Mouse (Mus musculus) brain, embryonic 14.5 days (tissue): ENCODE measurements around the gene Wfikkn2. TPM values are rescaled to one million over a fixed set of nuclear protein-coding genes. Genes with fewer than 3 reads are reported as not detected.

Experiments
- DNase-seq: peaks from one replicate; pipeline ENCODE4 v3.0.0-alpha.2; 2011; ENCODE audit warnings: low read depth
- CTCF ChIP-seq: fragments of 200-500 bp; IDR thresholded peaks from 2 replicates; pipeline ENCODE4 v1.5.1; 2012; ENCODE audit warnings: inconsistent platforms, mild to moderate bottlenecking, moderate library complexity, borderline replicate concordance; ENCODE audit not compliant: insufficient read depth, insufficient read length; ENCODE audit errors: extremely low read depth
- POLR2A ChIP-seq: fragments of 200-500 bp; IDR thresholded peaks from 2 replicates; pipeline ENCODE4 v1.6.1; 2012; ENCODE audit warnings: mild to moderate bottlenecking, inconsistent platforms, borderline replicate concordance; ENCODE audit not compliant: poor library complexity, insufficient read depth, insufficient read length, severe bottlenecking; ENCODE audit errors: extremely low read depth
- polyA plus RNA-seq: library from polyadenylated mRNA; depleted of rRNA; stranded (reverse); fragments of >200 nt; gene quantifications from 2 replicates; pipeline ENCODE4 v1.2.3, GENCODE M21; 2012

The Wfikkn2 gene
- polyA plus RNA-seq, 1 experiment = 9.4 TPM

DNA sequence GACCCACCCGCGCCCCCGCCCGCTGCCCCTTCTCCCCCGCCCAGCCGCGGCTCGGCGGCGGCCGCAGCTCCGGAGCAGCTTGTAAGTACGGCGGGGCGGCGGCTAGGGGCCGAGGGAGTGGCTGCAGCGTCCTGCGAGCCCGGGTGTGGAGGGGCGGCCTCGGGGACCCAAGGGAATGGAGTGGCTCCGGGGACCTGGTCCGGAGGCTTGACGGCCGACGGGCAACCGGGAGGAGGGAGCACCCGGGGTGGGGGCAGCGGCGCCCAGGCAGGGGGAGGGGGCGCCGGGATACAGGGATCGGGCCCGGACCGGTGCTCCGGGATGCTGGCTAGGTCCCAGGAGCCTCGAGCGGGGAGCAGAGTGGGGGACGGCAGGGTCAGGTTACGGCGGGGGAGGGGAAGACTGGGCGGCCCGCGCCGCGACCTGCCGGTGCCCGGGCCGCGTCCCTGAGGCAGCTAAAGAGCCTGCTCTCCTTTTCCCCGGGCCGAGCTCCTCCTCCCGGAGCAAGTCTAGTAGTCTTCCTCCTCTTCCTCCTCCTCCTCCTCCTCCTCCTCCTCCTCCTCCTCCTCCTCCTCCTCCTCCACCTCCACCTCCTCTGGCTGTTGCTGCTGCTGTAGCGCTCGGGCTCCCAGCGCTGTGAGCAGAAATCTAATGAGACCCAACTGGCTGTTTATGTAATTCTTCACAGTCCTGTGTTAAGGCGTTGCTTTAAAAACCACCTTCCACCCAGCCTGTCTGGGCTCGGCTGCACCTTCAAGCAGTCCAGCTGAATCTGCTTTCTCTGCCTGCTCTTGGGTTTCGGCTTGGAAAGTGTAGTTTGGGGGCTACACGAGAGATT, 33.9 kb downstream of the Wfikkn2 start:
- TF ChIP-seq POLR2A (no peak), CTCF (no peak)
- peak; percentile 79 for DNase-seq

DNA sequence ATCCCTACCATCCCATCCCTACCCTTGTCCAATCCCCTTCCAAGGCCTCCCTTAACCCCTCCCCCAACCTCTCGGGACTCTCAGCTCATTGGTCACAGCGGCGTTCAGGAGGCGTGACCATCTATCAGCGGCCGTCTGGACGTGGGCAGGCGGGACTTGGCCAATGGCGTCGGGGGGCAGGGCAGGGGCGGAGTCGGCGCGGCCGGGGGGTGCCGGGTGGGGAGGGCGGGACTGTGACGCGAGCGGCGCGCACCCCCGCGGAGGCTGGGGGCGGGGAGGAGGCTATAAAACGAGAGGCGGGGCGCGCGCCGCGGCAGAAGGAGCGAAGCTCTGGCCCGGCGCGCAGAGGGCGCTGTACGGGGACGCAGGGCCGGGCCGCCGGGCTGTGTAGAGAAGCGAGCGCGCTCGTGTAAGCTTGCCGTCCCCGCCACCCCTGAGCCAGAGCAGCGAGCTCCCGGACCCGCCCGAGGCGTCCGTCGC, 34.6 kb downstream of the Wfikkn2 start, which contains the start of gene Tob1:
Gene Tob1 (plus strand): TSS at position 331 of the 480 bp plus-strand sequence.
- peak; percentile 100 for DNase-seq
- TF ChIP-seq CTCF (no peak), POLR2A (peak; percentile 100)

DNA sequence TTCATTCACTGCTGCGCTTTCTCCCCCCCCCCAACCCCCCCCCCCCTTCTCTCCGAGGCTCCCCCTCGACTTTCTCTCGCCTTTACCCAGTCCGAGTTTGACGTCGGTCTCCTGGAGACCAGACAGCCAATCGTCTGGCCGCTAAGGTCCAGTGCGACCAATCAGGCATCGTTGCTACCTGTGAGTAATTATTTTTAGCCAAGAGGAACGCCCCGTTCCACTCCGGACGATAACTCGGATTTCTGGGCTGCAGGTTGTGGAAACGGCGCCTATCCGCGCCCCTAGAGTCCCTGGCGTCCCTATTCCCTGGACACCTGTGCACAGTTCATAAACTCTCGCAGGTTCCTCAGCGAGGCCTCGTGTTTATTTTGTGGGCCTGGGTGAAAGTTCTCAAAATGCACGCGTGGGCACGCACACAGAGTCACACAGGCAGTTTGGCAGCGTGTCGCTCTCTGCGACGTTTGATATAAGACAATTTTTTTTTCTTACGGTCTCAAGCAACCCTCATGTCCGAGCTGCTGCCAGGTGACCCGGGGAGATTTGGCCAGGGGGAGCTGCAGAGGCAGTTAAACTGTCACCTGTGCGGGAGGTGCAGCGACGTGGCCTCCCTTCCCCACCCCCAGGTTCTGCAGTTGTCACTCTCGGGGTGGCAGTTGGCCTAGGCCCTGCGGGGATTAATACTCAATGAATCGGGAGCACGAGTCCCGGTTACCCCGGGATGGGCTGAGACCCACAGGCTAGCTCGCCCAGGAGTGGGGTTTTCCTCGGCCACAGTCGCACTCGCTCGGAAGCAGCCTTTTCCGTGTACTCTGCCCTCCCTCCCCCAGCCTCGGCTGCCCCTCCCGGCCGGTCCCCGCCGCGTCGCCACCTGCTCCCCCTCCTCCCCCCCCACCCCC, 35.4 kb downstream of the Wfikkn2 start:
- TF ChIP-seq CTCF (no peak), POLR2A (peak; percentile 54; the same call in 1 of the 2 replicates)
- peak; percentile 99 for DNase-seq

DNA sequence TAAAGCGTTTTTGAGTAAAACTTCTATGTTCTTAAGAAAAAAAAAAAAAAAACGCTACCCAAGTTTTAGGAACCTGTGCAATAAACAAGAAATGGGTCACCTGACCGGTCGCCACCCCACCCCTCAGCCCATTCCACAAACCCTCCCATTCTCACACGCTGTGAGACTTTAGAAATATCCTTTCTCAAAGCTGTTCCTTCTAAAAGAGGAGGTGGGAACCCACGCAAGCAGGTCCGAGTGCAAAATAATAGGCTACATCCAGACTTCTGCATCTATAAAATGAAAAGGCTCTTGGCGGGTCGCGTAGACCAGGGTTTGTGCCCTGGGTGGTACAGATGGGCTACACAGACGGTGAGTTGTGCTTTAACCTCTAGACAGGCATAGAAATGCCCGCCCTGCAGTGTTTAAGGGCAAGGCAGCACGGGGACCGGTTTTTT, 36.1 kb downstream of the Wfikkn2 start:
- 0 out of 2 replicates have a peak, but pooled peaks have one; percentile 5 for TF ChIP-seq POLR2A
- TF ChIP-seq CTCF = no peak
- no peak for DNase-seq

DNA sequence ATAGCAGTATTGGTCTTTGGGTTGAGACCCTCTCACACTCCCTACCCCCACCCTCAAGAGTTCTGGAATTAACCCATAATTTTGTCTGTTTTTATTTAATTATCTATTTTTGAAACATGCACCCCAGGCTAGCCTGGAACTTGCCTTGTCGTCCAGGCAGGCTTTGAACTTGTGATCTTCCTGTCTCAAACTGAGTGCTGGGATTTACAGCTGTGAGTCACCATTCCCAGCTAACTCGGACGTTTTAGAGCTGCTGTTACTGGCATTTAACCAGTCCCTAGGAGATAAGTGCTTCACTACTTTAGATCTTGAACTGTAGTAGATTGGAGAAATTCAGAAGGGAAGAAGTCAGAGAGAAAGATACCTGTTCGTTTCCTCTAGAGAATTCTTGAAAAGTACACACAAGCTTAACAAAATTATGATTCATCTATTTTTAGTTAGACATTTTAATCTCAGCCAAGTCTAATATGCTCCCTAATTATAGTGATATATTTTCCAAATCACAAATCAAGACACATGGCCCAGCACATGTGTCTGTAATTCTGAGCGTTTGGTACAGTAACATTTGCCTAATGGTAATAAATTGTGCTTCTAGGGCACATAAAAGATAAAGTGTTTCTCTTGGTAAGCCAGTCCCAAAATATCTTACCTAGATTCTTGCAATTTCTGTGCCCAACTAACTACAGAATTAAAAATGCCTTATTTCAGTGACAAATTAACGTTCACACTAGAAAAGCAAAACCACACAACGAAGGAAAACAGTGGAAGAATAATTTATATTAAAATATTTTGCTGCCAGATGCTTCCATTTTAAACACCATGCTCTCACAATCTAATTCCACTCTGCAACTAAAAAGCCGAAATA, 36.8 kb downstream of the Wfikkn2 start:
- DNase-seq = no peak
- no peak for TF ChIP-seq POLR2A
- TF ChIP-seq CTCF = no peak

DNA sequence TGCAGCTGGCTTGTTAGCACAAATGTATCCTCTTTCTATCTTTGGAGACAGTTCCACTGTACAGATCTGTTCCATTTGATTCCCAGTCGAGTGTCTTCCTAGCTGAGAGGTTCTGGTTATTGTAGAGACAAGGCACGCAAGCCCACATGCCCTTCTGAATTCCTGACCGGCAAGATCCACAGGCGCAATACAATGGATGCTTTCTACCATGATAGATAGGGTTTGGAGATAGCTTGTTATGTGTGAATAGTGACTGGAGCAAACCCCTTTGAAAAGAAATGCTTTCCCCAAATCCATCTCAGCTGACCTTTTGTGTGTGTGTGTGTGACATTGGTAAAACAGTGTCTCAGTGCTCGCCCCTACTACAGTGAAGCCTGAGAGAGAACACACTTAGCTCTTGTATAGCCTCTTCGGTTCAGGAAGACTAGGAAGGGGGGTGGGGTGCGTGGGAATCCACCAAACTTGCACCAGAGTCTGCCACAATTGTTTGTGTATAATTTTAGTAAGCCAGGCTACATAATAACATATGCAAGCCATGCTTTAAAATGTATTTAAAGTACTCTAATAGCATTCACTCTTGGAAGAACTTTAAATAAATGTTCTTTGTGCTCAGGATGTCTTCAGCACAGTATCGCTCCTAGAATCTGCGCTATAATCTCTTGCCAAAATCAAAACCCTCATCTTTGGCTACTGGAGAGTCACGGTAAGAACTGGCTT, 39.2 kb downstream of the Wfikkn2 start:
- no peak for TF ChIP-seq POLR2A
- no peak for TF ChIP-seq CTCF
- DNase-seq = no peak

DNA sequence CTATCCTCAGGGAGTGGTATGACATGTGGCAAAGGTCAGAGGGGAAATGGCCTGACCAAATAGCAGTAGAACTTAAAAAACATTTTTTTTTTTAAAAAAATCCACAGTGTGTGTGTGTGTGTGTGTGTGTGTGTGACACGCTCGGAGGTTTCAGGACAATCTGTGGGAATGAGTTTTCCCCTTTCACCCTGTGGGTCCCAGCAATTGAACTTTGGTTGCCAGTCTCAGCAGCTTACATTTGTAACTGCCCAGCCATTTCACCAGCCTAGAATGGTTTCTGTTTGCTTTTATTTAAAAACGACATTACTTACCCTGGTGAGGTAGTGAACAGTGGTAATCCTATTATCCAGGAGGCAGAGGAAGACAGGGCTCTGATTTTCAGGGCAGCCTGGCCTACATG, 42.7 kb downstream of the Wfikkn2 start:
- DNase-seq = no peak
- TF ChIP-seq POLR2A (no peak), CTCF (no peak)

DNA sequence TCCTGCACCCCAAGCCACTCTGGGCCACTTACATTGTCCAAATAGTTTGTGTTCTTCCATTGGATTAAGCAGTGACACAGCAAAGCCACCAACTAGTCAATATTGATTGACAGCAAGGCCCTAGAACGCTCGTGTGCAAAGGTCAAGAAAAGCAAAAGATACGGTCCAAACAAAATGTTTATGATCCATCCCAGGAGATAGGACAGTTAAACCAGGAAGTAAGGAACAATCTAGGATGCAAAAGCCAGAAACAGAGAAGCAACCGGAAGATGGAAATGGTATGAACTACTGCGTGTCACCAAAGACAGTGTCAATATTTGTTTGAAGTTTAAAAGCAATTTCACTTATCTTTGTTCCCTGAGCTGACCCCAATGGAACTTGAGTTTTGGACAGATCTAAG, 43.7 kb downstream of the Wfikkn2 start:
- no peak for DNase-seq

DNA sequence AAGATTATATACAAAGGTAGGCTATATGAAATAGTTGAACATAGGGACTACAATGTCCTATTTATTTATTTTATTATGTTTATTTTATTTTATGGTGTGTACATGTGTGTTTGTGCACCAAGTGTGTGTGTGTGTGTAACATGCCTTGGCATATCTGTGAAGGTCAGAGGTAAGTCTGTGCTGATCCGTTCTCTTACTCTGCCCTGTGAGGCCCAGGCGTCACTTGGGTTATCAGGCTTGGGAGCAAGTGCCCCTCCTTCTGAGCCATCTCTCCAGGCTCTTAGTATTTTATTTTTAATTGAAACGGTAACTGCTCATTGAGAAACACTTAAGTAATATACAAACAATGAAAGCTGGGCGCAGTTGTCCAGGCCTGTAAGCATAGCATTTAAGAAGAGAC, 45.4 kb downstream of the Wfikkn2 start:
- TF ChIP-seq POLR2A (no peak), CTCF (no peak)
- no peak for DNase-seq

More for the DNA sequence above, 43.7 kb downstream of the Wfikkn2 start:
- TF ChIP-seq POLR2A (no peak), CTCF (no peak)

DNA sequence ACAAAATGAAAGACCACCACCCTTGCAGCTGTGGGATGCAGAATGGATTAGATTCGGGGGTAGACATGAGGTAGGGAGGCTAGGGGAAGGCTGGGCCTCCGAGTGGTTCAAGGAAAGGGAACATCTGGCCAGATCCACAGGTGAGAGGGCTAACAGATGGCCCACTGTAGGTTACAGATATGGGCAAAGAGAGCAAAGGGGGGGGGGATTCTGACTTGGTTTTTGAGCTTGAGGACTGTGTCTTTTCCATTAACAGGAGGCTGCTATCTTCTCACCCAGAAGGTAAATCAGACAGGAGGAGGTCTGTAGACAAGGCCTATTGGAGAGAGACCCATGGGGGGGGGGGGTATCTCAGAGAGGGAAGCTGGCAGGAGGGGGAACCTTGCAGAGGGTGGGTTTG, 46.0 kb downstream of the Wfikkn2 start:
- DNase-seq = no peak
- TF ChIP-seq POLR2A (no peak), CTCF (no peak)

DNA sequence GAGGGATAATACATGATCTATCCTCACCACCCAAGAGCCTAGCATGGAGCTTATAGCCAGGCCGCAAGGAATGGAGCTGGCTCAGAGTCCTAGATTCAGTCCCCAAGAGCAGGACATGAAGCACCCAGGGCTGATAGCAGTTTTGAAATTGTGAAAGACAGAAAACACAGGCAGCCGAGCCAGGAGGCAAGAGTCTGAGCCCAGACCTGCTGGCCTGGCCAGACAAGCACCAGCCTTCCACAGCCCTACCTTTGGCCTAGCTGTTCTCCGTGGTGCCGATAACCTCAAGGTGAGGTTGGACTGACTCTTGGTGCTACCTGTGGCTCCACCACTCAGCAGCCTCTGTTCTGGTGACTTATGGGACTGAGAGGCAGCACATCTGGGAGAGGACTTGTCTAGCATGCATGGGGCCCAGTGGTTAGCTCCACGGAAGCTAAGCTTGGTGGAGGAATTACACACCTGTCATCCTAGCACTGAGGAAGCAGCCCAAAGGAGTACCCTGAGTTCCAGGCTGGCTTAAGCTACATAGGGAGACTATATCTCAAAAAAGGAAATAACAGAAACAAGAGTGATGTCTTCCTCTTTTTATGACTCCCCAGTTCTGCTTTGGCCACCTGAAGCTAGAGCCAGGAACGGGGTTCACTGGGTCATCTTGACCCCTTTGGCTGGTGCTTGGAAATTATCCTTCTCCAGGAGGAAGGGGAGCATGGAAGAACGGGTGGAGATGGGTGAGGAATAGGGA, 47.2 kb downstream of the Wfikkn2 start:
- no peak for TF ChIP-seq POLR2A
- TF ChIP-seq CTCF = no peak
- DNase-seq = no peak
